Mouse (Mus musculus) yolk sac, embryonic 10.5 days (tissue): ENCODE measurements around the gene Nop16.
"Not testable (repeated sequence)": the region's sequence is repeated elsewhere in the genome, so short reads cannot be mapped to it uniquely, and the experiment has no call there.

Source experiments
- DNase-seq: peaks from one replicate; pipeline ENCODE4 v3.0.0-alpha.2; 2017; ENCODE audit warnings: low spot score

The Nop16 gene

GRCm38 (mm10) chr13:54589996-54590951 lies at the start of gene Nop16, which contains the start of gene Higd2a:
Gene Nop16 (minus strand): TSS chr13:54590090.
Gene Higd2a (plus strand): TSS chr13:54590207.
- peak; percentile 98 for DNase-seq

GRCm38 (mm10) chr13:54635011-54635410 lies 45.1 kb upstream of the Nop16 start:
- DNase-seq = no peak

GRCm38 (mm10) chr13:54632731-54633277 lies 42.9 kb upstream of the Nop16 start:
- peak; percentile 50 for DNase-seq

GRCm38 (mm10) chr13:54629128-54629527 lies 39.2 kb upstream of the Nop16 start:
- no peak for DNase-seq

GRCm38 (mm10) chr13:54621960-54622521 lies 32.2 kb upstream of the Nop16 start:
- DNase-seq = no peak

- peak; percentile 95 for DNase-seq
These were observed 31.5 kb upstream of the Nop16 start, which contains the start of gene Faf2 for GRCm38 (mm10) chr13:54621155-54621932. Gene Faf2 (plus strand): TSS chr13:54621784.

- no peak for DNase-seq
These were observed 27.1 kb upstream of the Nop16 start for GRCm38 (mm10) chr13:54616998-54617397.

- no peak for DNase-seq
These were observed 26.4 kb upstream of the Nop16 start for GRCm38 (mm10) chr13:54616307-54616706.

- not testable (repeated sequence) for DNase-seq
These were observed 23.3 kb upstream of the Nop16 start for GRCm38 (mm10) chr13:54613141-54613540.

GRCm38 (mm10) chr13:54610972-54611754 lies 21.3 kb upstream of the Nop16 start, which contains the start of gene Cltb:
Gene Cltb (minus strand): TSS chr13:54611344.
- peak; percentile 81 for DNase-seq

GRCm38 (mm10) chr13:54610613-54610971 lies 20.7 kb upstream of the Nop16 start:
- no peak for DNase-seq

GRCm38 (mm10) chr13:54609301-54609700 lies 19.4 kb upstream of the Nop16 start:
- no peak for DNase-seq

GRCm38 (mm10) chr13:54608666-54609065 lies 18.8 kb upstream of the Nop16 start:
- no peak for DNase-seq

- DNase-seq = no peak
These were observed 18.1 kb upstream of the Nop16 start for GRCm38 (mm10) chr13:54608002-54608401.

- no peak for DNase-seq
These were observed 17.3 kb upstream of the Nop16 start for GRCm38 (mm10) chr13:54607204-54607603.

- no peak for DNase-seq
These were observed 15.5 kb upstream of the Nop16 start for GRCm38 (mm10) chr13:54605426-54605825.

GRCm38 (mm10) chr13:54604221-54604620 lies 14.3 kb upstream of the Nop16 start:
- DNase-seq = no peak

- DNase-seq = no peak
These were observed 13.6 kb upstream of the Nop16 start for GRCm38 (mm10) chr13:54603501-54603900.

GRCm38 (mm10) chr13:54602639-54603111 lies 12.8 kb upstream of the Nop16 start:
- no peak for DNase-seq

GRCm38 (mm10) chr13:54598622-54599143 lies 8.8 kb upstream of the Nop16 start:
- no peak for DNase-seq

- peak; percentile 40 for DNase-seq
These were observed 7.0 kb upstream of the Nop16 start for GRCm38 (mm10) chr13:54596870-54597269.
